Mouse (Mus musculus): ENCODE measurements at regions not wholly inside any gene's neighbourhood (a gene's known extent, or its start where the extent isn't known, plus 50 kb on each side); places are given as distances from the start of the nearest gene placed in this dataset.

- H3K36me3 ChIP-seq (ENCODE audit: control insufficient read depth, insufficient read depth, low read length): no peaks in the 10 kb centered on the region
- H3K27ac ChIP-seq (ENCODE audit: low read depth, low read length): peak overlapping the region; percentile 54; the same call in 1 of the 2 replicates
- no peaks in the 10 kb centered on the region; the same call in 1 of the 2 replicates for H3K4me1 ChIP-seq (ENCODE audit: control insufficient read depth, insufficient read depth, low read depth, low read length)
- no peaks in the 10 kb centered on the region for H3K27me3 ChIP-seq (replicated peaks; ENCODE audit: control insufficient read depth, insufficient read depth, low read length)
- 48% methylated on average over 8 of the region's 8 CpGs for WGBS
- H3K9me3 ChIP-seq (ENCODE audit: control insufficient read depth, low read length): no peaks in the 10 kb centered on the region
- no peak overlapping the region for H3K9ac ChIP-seq (ENCODE audit: low read depth, low read length)
- 0 out of 2 replicates have a peak, but pooled peaks have one; percentile 37 for ATAC-seq
- H3K4me2 ChIP-seq (ENCODE audit: low read length): no peak overlapping the region
- no peak overlapping the region for H3K4me3 ChIP-seq (ENCODE audit: low read length)
These were observed 148.1 kb upstream of the Atp1b1 start for GRCm38 (mm10) chr1:164606141-164606754.

GRCm38 (mm10) chr1:164603433-164603832, 145.3 kb upstream of the Atp1b1 start:
- no peak overlapping the region for H3K4me3 ChIP-seq (ENCODE audit: low read length)
- H3K4me2 ChIP-seq (ENCODE audit: low read length): no peak overlapping the region
- no peaks in the 10 kb centered on the region; the same call in 1 of the 2 replicates for H3K4me1 ChIP-seq (ENCODE audit: control insufficient read depth, insufficient read depth, low read depth, low read length)
- WGBS: 72% methylated on average over 3 of the region's 3 CpGs
- ATAC-seq: no peak
- H3K27ac ChIP-seq (ENCODE audit: low read depth, low read length): no peak overlapping the region
- H3K9me3 ChIP-seq (ENCODE audit: control insufficient read depth, low read length): no peaks in the 10 kb centered on the region
- no peaks in the 10 kb centered on the region for H3K36me3 ChIP-seq (ENCODE audit: control insufficient read depth, insufficient read depth, low read length)
- no peak overlapping the region for H3K9ac ChIP-seq (ENCODE audit: low read depth, low read length)
- no peaks in the 10 kb centered on the region for H3K27me3 ChIP-seq (replicated peaks; ENCODE audit: control insufficient read depth, insufficient read depth, low read length)

- WGBS: 93% methylated on average over 5 of the region's 5 CpGs
- no peak overlapping the region for H3K27ac ChIP-seq (ENCODE audit: low read depth, low read length)
These were observed 144.4 kb upstream of the Atp1b1 start for GRCm38 (mm10) chr1:164602568-164602967.

DNA sequence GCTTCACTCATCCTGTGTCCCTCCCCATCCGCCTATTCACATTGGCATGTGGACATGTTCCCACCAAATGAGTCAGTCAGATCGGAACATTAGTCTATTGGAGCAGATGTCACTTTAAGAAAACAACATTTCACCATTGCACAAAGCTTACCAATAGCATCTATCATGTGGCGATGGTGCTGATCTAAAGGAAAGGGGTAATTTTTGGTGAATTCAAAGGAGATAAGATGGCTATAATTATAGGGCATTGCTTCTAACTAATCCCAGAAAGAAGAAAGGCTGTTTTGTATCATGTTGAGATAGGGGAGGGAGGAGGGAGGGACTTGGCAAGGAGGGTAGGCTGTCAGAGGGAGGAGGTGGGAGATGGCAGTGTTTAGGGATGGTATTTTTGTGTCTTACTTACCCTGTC, 132.1 kb upstream of the Atp1b1 start:
- Histone ChIP-seq H3K27me3 (replicated peaks; ENCODE audit: control insufficient read depth, insufficient read depth, low read length) (no peaks in the 10 kb centered on the region), H3K9ac (ENCODE audit: low read depth, low read length) (no peak overlapping the region), H3K9me3 (ENCODE audit: control insufficient read depth, low read length) (no peaks in the 10 kb centered on the region), H3K27ac (ENCODE audit: low read depth, low read length) (no peak overlapping the region), H3K36me3 (ENCODE audit: control insufficient read depth, insufficient read depth, low read length) (no peaks in the 10 kb centered on the region), H3K4me3 (ENCODE audit: low read length) (no peak overlapping the region), H3K4me1 (ENCODE audit: control insufficient read depth, insufficient read depth, low read depth, low read length) (no peaks in the 10 kb centered on the region), H3K4me2 (ENCODE audit: low read length) (no peak overlapping the region)
- ATAC-seq: no peak
- 85% methylated on average over 3 of the region's 3 CpGs for WGBS

More at GRCm38 (mm10) chr1:164602568-164602967, 144.4 kb upstream of the Atp1b1 start:
- Histone ChIP-seq H3K4me3 (ENCODE audit: low read length) (no peak overlapping the region), H3K4me1 (ENCODE audit: control insufficient read depth, insufficient read depth, low read depth, low read length) (no peaks in the 10 kb centered on the region; the same call in 1 of the 2 replicates), H3K4me2 (ENCODE audit: low read length) (no peak overlapping the region), H3K9ac (ENCODE audit: low read depth, low read length) (no peak overlapping the region), H3K9me3 (ENCODE audit: control insufficient read depth, low read length) (no peaks in the 10 kb centered on the region), H3K27me3 (replicated peaks; ENCODE audit: control insufficient read depth, insufficient read depth, low read length) (no peaks in the 10 kb centered on the region), H3K36me3 (ENCODE audit: control insufficient read depth, insufficient read depth, low read length) (no peaks in the 10 kb centered on the region)
- ATAC-seq: no peak

- Histone ChIP-seq H3K4me1 (ENCODE audit: control insufficient read depth, insufficient read depth, low read depth, low read length) (no peaks in the 10 kb centered on the region), H3K27ac (ENCODE audit: low read depth, low read length) (no peak overlapping the region), H3K4me3 (ENCODE audit: low read length) (no peak overlapping the region), H3K9me3 (ENCODE audit: control insufficient read depth, low read length) (no peaks in the 10 kb centered on the region), H3K27me3 (replicated peaks; ENCODE audit: control insufficient read depth, insufficient read depth, low read length) (no peaks in the 10 kb centered on the region), H3K4me2 (ENCODE audit: low read length) (no peak overlapping the region), H3K9ac (ENCODE audit: low read depth, low read length) (no peak overlapping the region), H3K36me3 (ENCODE audit: control insufficient read depth, insufficient read depth, low read length) (no peaks in the 10 kb centered on the region)
- no peak for ATAC-seq
- WGBS: 52% methylated on average over 11 of the region's 11 CpGs
These were observed 128.2 kb upstream of the Atp1b1 start for GRCm38 (mm10) chr1:164586066-164586989.

- peak; percentile 64 for ATAC-seq
- no peak overlapping the region for H3K9ac ChIP-seq (ENCODE audit: low read depth, low read length)
- no peaks in the 10 kb centered on the region for H3K36me3 ChIP-seq (ENCODE audit: control insufficient read depth, insufficient read depth, low read length)
- H3K9me3 ChIP-seq (ENCODE audit: control insufficient read depth, low read length): no peaks in the 10 kb centered on the region
- H3K4me3 ChIP-seq (ENCODE audit: low read length): no peak overlapping the region
- no peaks in the 10 kb centered on the region for H3K27me3 ChIP-seq (replicated peaks; ENCODE audit: control insufficient read depth, insufficient read depth, low read length)
- peak overlapping the region; percentile 15; the same call in 1 of the 2 replicates for H3K4me2 ChIP-seq (ENCODE audit: low read length)
- H3K27ac ChIP-seq (ENCODE audit: low read depth, low read length): no peak overlapping the region
- WGBS: 25% methylated on average over 14 of the region's 14 CpGs
- H3K4me1 ChIP-seq (ENCODE audit: control insufficient read depth, insufficient read depth, low read depth, low read length): no peaks in the 10 kb centered on the region
These were observed 118.8 kb upstream of the Atp1b1 start for GRCm38 (mm10) chr1:164576856-164577489.

DNA sequence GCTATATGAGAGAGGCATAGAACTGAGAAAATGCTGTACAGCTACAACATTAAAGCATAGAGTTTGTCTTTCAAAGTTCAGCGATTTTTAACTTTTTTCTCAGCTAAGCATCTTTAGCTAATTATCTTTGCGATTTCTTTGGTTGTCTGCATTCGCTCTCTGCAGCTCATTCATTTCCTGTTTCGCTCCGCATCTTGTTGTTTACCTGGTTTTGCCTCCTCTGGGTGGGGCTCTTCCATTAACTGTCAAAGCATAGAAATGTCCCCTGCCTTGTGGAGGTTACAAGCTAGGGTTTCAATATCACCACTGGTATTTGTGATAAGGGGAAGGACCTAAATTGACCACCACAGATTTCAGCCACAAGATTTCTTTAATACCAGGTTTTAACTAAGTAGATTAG, 115.5 kb upstream of the Atp1b1 start:
- no peak for ATAC-seq
- no peak overlapping the region for H3K4me2 ChIP-seq (ENCODE audit: low read length)
- H3K27ac ChIP-seq (ENCODE audit: low read depth, low read length): no peak overlapping the region
- H3K36me3 ChIP-seq (ENCODE audit: control insufficient read depth, insufficient read depth, low read length): no peaks in the 10 kb centered on the region
- H3K4me1 ChIP-seq (ENCODE audit: control insufficient read depth, insufficient read depth, low read depth, low read length): no peaks in the 10 kb centered on the region
- H3K9ac ChIP-seq (ENCODE audit: low read depth, low read length): no peak overlapping the region
- no peaks in the 10 kb centered on the region for H3K27me3 ChIP-seq (replicated peaks; ENCODE audit: control insufficient read depth, insufficient read depth, low read length)
- 82% methylated on average over 5 of the region's 5 CpGs for WGBS
- no peaks in the 10 kb centered on the region for H3K9me3 ChIP-seq (ENCODE audit: control insufficient read depth, low read length)
- H3K4me3 ChIP-seq (ENCODE audit: low read length): no peak overlapping the region

DNA sequence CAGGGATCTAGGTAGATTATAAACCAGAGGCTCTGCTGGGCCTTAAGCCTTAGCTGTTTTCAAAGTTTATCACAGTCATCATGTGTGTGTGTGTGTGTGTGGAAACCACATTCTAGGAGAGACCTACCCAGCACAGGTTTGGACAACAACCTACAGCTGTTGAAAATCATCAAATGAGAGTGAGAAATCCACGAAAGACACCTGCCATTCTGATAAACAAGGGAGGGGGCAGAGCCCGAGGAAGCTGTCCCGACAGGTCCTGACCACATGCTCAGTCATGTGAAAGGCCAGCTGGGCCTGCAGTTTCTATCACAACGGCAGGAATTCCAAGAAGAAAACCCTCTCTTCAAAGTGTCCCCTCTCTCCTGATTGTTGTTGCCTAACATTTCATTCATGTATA, 114.0 kb upstream of the Atp1b1 start:
- H3K27ac ChIP-seq (ENCODE audit: low read depth, low read length): no peak overlapping the region
- H3K9ac ChIP-seq (ENCODE audit: low read depth, low read length): no peak overlapping the region
- H3K36me3 ChIP-seq (ENCODE audit: control insufficient read depth, insufficient read depth, low read length): no peaks in the 10 kb centered on the region
- no peak for ATAC-seq
- 47% methylated on average over 4 of the region's 4 CpGs for WGBS
- no peaks in the 10 kb centered on the region for H3K9me3 ChIP-seq (ENCODE audit: control insufficient read depth, low read length)
- H3K27me3 ChIP-seq (replicated peaks; ENCODE audit: control insufficient read depth, insufficient read depth, low read length): no peaks in the 10 kb centered on the region
- no peaks in the 10 kb centered on the region for H3K4me1 ChIP-seq (ENCODE audit: control insufficient read depth, insufficient read depth, low read depth, low read length)
- H3K4me3 ChIP-seq (ENCODE audit: low read length): no peak overlapping the region
- no peak overlapping the region for H3K4me2 ChIP-seq (ENCODE audit: low read length)
